Mouse (Mus musculus) gastrocnemius, postnatal 4 days (tissue): ENCODE data around the gene Mamdc2. TPM values are rescaled to one million over a fixed set of nuclear protein-coding genes. Genes with fewer than 3 reads are reported as not detected.

ENCODE experiments used
- DNase-seq, 2 experiments: peaks; one replicate each; pipeline ENCODE4 v3.0.0; 2021 to 2022; ENCODE audit warnings: low spot score in 2 of 2, mixed read lengths in 2 of 2
- total RNA-seq, 2 experiments: library from RNA; stranded (reverse); gene quantifications; 2 replicates each; pipeline ENCODE4 v1.2.3; 2021

The Mamdc2 gene
- total RNA-seq, 2 experiments from 2014 or later = 2.9 to 3.3 TPM

- no peak for DNase-seq
These were observed 86.2 kb downstream of the Mamdc2 start for GRCm38 (mm10) chr19:23362006-23362405.

GRCm38 (mm10) chr19:23361124-23361523 lies 87.1 kb downstream of the Mamdc2 start:
- DNase-seq = no peak

- DNase-seq = no peak
These were observed 87.7 kb downstream of the Mamdc2 start for GRCm38 (mm10) chr19:23360536-23360935.

GRCm38 (mm10) chr19:23357253-23357652 lies 91.0 kb downstream of the Mamdc2 start:
- peak in 1 of 2 experiments; percentile 33 for DNase-seq

- no peak for DNase-seq
These were observed 93.5 kb downstream of the Mamdc2 start for GRCm38 (mm10) chr19:23354738-23355137.

- no peak for DNase-seq
These were observed 94.3 kb downstream of the Mamdc2 start for GRCm38 (mm10) chr19:23353881-23354401.

GRCm38 (mm10) chr19:23353161-23353560 lies 95.1 kb downstream of the Mamdc2 start:
- no peak for DNase-seq

- no peak for DNase-seq
These were observed 96.3 kb downstream of the Mamdc2 start for GRCm38 (mm10) chr19:23351808-23352491.

GRCm38 (mm10) chr19:23349930-23350329 lies 98.3 kb downstream of the Mamdc2 start:
- no peak for DNase-seq

GRCm38 (mm10) chr19:23342782-23343181 lies 105.5 kb downstream of the Mamdc2 start:
- no peak for DNase-seq

- DNase-seq = no peak
These were observed 115.4 kb downstream of the Mamdc2 start for GRCm38 (mm10) chr19:23332883-23333282.

- DNase-seq = no peak
These were observed 117.4 kb downstream of the Mamdc2 start for GRCm38 (mm10) chr19:23330842-23331241.

GRCm38 (mm10) chr19:23329346-23329745 lies 118.9 kb downstream of the Mamdc2 start:
- no peak for DNase-seq

GRCm38 (mm10) chr19:23327056-23327640 lies 121.1 kb downstream of the Mamdc2 start:
- DNase-seq = no peak

- DNase-seq = no peak
These were observed 125.1 kb downstream of the Mamdc2 start for GRCm38 (mm10) chr19:23323107-23323506.

- DNase-seq = no peak
These were observed 130.3 kb downstream of the Mamdc2 start for GRCm38 (mm10) chr19:23317989-23318358.

- no peak for DNase-seq
These were observed 130.8 kb downstream of the Mamdc2 start for GRCm38 (mm10) chr19:23317295-23317988.

- DNase-seq = no peak
These were observed 131.4 kb downstream of the Mamdc2 start for GRCm38 (mm10) chr19:23316851-23317250.

GRCm38 (mm10) chr19:23309979-23310378 lies 138.3 kb downstream of the Mamdc2 start:
- DNase-seq = no peak

- no peak for DNase-seq
These were observed 141.6 kb downstream of the Mamdc2 start for GRCm38 (mm10) chr19:23306671-23307070.

GRCm38 (mm10) chr19:23299987-23300386 lies 148.3 kb downstream of the Mamdc2 start:
- DNase-seq = no peak

GRCm38 (mm10) chr19:23298917-23299316 lies 149.3 kb downstream of the Mamdc2 start:
- no peak for DNase-seq
